Mouse (Mus musculus): ENCODE measurements around the gene Rapgef1. TPM values are rescaled to one million over a fixed set of nuclear protein-coding genes. Genes with fewer than 3 reads are reported as not detected.

Gene Rapgef1
- polyA plus RNA-seq, 1 experiment from 2014 or later: 15.5 TPM

- Histone ChIP-seq H3K4me2 (no peak overlapping the region), H3K27me3 (no peaks in the 10 kb centered on the region), H3K36me3 (0 out of 2 replicates have a peak, but pooled peaks cover 6% of the 10 kb centered on the region), H3K9me3 (no peaks in the 10 kb centered on the region), H3K27ac (replicated peaks) (no peak overlapping the region), H3K4me3 (no peak overlapping the region), H3K4me1 (replicated peaks) (peaks cover 14% of the 10 kb centered on the region), H3K9ac (no peak overlapping the region)
- 81% methylated on average over 6 of the region's 6 CpGs for WGBS
- no peak for ATAC-seq (ENCODE audit: low read depth)
Measured at GRCm38 (mm10) chr2:29679710-29680584, 60.4 kb downstream of the Rapgef1 start.

GRCm38 (mm10) chr2:29683261-29683999 lies 63.9 kb downstream of the Rapgef1 start:
- Histone ChIP-seq H3K4me2 (no peak overlapping the region), H3K4me1 (replicated peaks) (no peaks in the 10 kb centered on the region), H3K27me3 (no peaks in the 10 kb centered on the region), H3K9me3 (no peaks in the 10 kb centered on the region), H3K36me3 (peaks cover 15% of the 10 kb centered on the region), H3K27ac (replicated peaks) (no peak overlapping the region), H3K9ac (no peak overlapping the region), H3K4me3 (no peak overlapping the region)
- 93% methylated on average over 7 of the region's 7 CpGs for WGBS
- ATAC-seq (ENCODE audit: low read depth): no peak

GRCm38 (mm10) chr2:29684498-29684897 lies 65.0 kb downstream of the Rapgef1 start:
- 58% methylated on average over 2 of the region's 2 CpGs for WGBS
- no peak overlapping the region for H3K4me3 ChIP-seq
- H3K27me3 ChIP-seq: no peaks in the 10 kb centered on the region
- peaks cover 19% of the 10 kb centered on the region for H3K36me3 ChIP-seq
- no peak overlapping the region for H3K9ac ChIP-seq
- no peak overlapping the region for H3K4me2 ChIP-seq
- no peak for ATAC-seq (ENCODE audit: low read depth)
- H3K9me3 ChIP-seq: no peaks in the 10 kb centered on the region
- no peaks in the 10 kb centered on the region for H3K4me1 ChIP-seq (replicated peaks)
- H3K27ac ChIP-seq (replicated peaks): no peak overlapping the region

GRCm38 (mm10) chr2:29689014-29689413 lies 69.5 kb downstream of the Rapgef1 start:
- Histone ChIP-seq H3K9me3 (no peaks in the 10 kb centered on the region), H3K27me3 (no peaks in the 10 kb centered on the region), H3K4me2 (no peak overlapping the region), H3K27ac (replicated peaks) (no peak overlapping the region), H3K36me3 (peaks cover 63% of the 10 kb centered on the region), H3K9ac (no peak overlapping the region), H3K4me1 (replicated peaks) (no peaks in the 10 kb centered on the region), H3K4me3 (no peak overlapping the region)
- no peak for ATAC-seq (ENCODE audit: low read depth)
- WGBS: 95% methylated on average over 7 of the region's 7 CpGs

- no peak overlapping the region for H3K9ac ChIP-seq
- H3K27ac ChIP-seq (replicated peaks): no peak overlapping the region
- H3K4me3 ChIP-seq: no peak overlapping the region
- peaks cover 66% of the 10 kb centered on the region for H3K36me3 ChIP-seq
- no peak for ATAC-seq (ENCODE audit: low read depth)
- WGBS: 52% methylated on average over 2 of the region's 2 CpGs
- H3K9me3 ChIP-seq: no peaks in the 10 kb centered on the region
- no peaks in the 10 kb centered on the region for H3K4me1 ChIP-seq (replicated peaks)
- no peak overlapping the region for H3K4me2 ChIP-seq
- H3K27me3 ChIP-seq: no peaks in the 10 kb centered on the region
Measured at GRCm38 (mm10) chr2:29689495-29689894, 70.0 kb downstream of the Rapgef1 start.

GRCm38 (mm10) chr2:29691068-29691467 lies 71.5 kb downstream of the Rapgef1 start:
- Histone ChIP-seq H3K27me3 (no peaks in the 10 kb centered on the region), H3K4me2 (no peak overlapping the region), H3K36me3 (peaks cover 75% of the 10 kb centered on the region), H3K4me1 (replicated peaks) (no peaks in the 10 kb centered on the region), H3K9ac (no peak overlapping the region), H3K27ac (replicated peaks) (no peak overlapping the region), H3K9me3 (no peaks in the 10 kb centered on the region), H3K4me3 (no peak overlapping the region)
- 89% methylated on average over 5 of the region's 5 CpGs for WGBS
- no peak for ATAC-seq (ENCODE audit: low read depth)

GRCm38 (mm10) chr2:29691507-29691906 lies 72.0 kb downstream of the Rapgef1 start:
- WGBS: 66% methylated on average over 6 of the region's 6 CpGs
- Histone ChIP-seq H3K4me3 (no peak overlapping the region), H3K9ac (no peak overlapping the region), H3K36me3 (peaks cover 75% of the 10 kb centered on the region), H3K4me2 (no peak overlapping the region), H3K27me3 (no peaks in the 10 kb centered on the region), H3K4me1 (replicated peaks) (no peaks in the 10 kb centered on the region), H3K9me3 (no peaks in the 10 kb centered on the region), H3K27ac (replicated peaks) (no peak overlapping the region)
- ATAC-seq (ENCODE audit: low read depth): no peak

GRCm38 (mm10) chr2:29692192-29692591 lies 72.7 kb downstream of the Rapgef1 start:
- no peak overlapping the region for H3K4me2 ChIP-seq
- H3K36me3 ChIP-seq: peaks cover 79% of the 10 kb centered on the region
- no peak overlapping the region for H3K4me3 ChIP-seq
- no peaks in the 10 kb centered on the region for H3K4me1 ChIP-seq (replicated peaks)
- no peaks in the 10 kb centered on the region for H3K27me3 ChIP-seq
- no peak overlapping the region for H3K27ac ChIP-seq (replicated peaks)
- ATAC-seq (ENCODE audit: low read depth): no peak
- no peak overlapping the region for H3K9ac ChIP-seq
- H3K9me3 ChIP-seq: no peaks in the 10 kb centered on the region
- WGBS: 88% methylated on average over 2 of the region's 2 CpGs

- Histone ChIP-seq H3K9ac (no peak overlapping the region), H3K4me3 (no peak overlapping the region), H3K9me3 (no peaks in the 10 kb centered on the region), H3K36me3 (peaks cover 87% of the 10 kb centered on the region), H3K4me1 (replicated peaks) (no peaks in the 10 kb centered on the region), H3K27me3 (no peaks in the 10 kb centered on the region), H3K4me2 (no peak overlapping the region), H3K27ac (replicated peaks) (no peak overlapping the region)
- WGBS: 83% methylated on average over 7 of the region's 7 CpGs
- no peak for ATAC-seq (ENCODE audit: low read depth)
Measured at GRCm38 (mm10) chr2:29696207-29696800, 76.8 kb downstream of the Rapgef1 start.

- Histone ChIP-seq H3K27me3 (no peaks in the 10 kb centered on the region), H3K4me3 (no peak overlapping the region), H3K4me1 (replicated peaks) (no peaks in the 10 kb centered on the region), H3K9me3 (no peaks in the 10 kb centered on the region), H3K27ac (replicated peaks) (0 out of 2 replicates have a peak overlapping the region, but pooled peaks have one; percentile 28), H3K4me2 (no peak overlapping the region), H3K9ac (no peak overlapping the region), H3K36me3 (peaks cover 88% of the 10 kb centered on the region)
- ATAC-seq (ENCODE audit: low read depth): no peak
- WGBS: 94% methylated on average over 6 of the region's 6 CpGs
Measured at GRCm38 (mm10) chr2:29698421-29699290, 79.1 kb downstream of the Rapgef1 start.

- no peaks in the 10 kb centered on the region for H3K4me1 ChIP-seq (replicated peaks)
- no peaks in the 10 kb centered on the region for H3K9me3 ChIP-seq
- H3K27ac ChIP-seq (replicated peaks): no peak overlapping the region
- no peak for ATAC-seq (ENCODE audit: low read depth)
- H3K4me2 ChIP-seq: no peak overlapping the region
- H3K9ac ChIP-seq: no peak overlapping the region
- H3K4me3 ChIP-seq: no peak overlapping the region
- H3K27me3 ChIP-seq: no peaks in the 10 kb centered on the region
- peaks cover 93% of the 10 kb centered on the region for H3K36me3 ChIP-seq
Measured at GRCm38 (mm10) chr2:29700898-29701297, 81.4 kb downstream of the Rapgef1 start.

Measured in neural tube, embryonic 13.5 days (tissue).